Mouse (Mus musculus) bone marrow macrophage, adult 2 months (primary cell): ENCODE measurements around the gene Gm884.

Source experiments
- CTCF ChIP-seq: IDR thresholded peaks from 2 replicates; pipeline ENCODE4 v1.5.1; 2012; ENCODE audit warnings: low read depth, mild to moderate bottlenecking, low read length, moderate library complexity
- POLR2A ChIP-seq: IDR thresholded peaks from 2 replicates; pipeline ENCODE4 v1.6.1; 2012; ENCODE audit warnings: mild to moderate bottlenecking, low read depth, low read length, borderline replicate concordance

- TF ChIP-seq CTCF (no peak), POLR2A (no peak)
Measured at GRCm38 (mm10) chr11:103643211-103643610, 22.3 kb upstream of the Gm884 start.
